Comparison of ENCODE assay signal across 8 mouse cellular contexts in the genomic region with DNA sequence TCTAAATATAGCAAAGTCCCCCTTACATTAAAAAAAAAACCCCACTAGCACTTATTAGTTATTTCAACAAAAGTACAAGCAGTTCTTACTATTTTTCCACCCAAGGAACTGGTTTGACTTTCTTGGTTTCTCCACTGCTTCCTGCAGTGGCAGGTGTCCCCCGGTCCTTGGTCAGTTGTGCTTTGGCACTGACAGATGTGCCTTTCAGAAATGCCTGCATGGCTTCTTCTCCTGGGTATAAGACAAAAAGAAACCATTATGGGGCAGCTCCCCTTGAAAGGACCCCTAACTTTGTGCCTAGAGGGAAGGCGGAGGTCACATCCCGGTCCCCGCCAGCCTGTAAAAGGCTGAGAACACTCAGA. TPM values are rescaled to one million over a fixed set of nuclear protein-coding genes. Genes with fewer than 3 reads are reported as not detected.
DNase-seq lines count a peak whose midpoint lies in the region; ATAC-seq and TF ChIP-seq lines count a peak whose summit lies in the region.

No protein-coding gene starts in this region.

- no peaks in the 10 kb centered on the region for H3K9me3 ChIP-seq in lung, postnatal 0 days (ENCODE audit: low read length)
- no peaks in the 10 kb centered on the region for H3K9me3 ChIP-seq in limb, embryonic 12.5 days

- intact Hi-C loops in gastrocnemius, postnatal 14 days (cut with DNase I; ENCODE audit: low total_unique reads) = no loop called here

- no peaks in the 10 kb centered on the region for H3K36me3 ChIP-seq in lung, postnatal 0 days (ENCODE audit: insufficient read depth, low read length)
- H3K36me3 ChIP-seq in limb, embryonic 12.5 days = peaks cover 22% of the 10 kb centered on the region

- H3K9ac ChIP-seq in lung, postnatal 0 days (replicated peaks; ENCODE audit: low read depth) = peak overlapping the region; percentile 79
- H3K9ac ChIP-seq in limb, embryonic 12.5 days (replicated peaks) = peak overlapping the region; percentile 86

- H3K27me3 ChIP-seq in lung, postnatal 0 days (replicated peaks; ENCODE audit: insufficient read depth, low read length) = no peaks in the 10 kb centered on the region
- no peaks in the 10 kb centered on the region for H3K27me3 ChIP-seq in limb, embryonic 12.5 days

- no peak for TF ChIP-seq POLR2A in olfactory bulb, adult 2 months (IDR thresholded peaks at IDR 0.05; ENCODE audit: insufficient read depth, low read depth, low read length)

- H3K27ac ChIP-seq in lung, postnatal 0 days (ENCODE audit: low read length) = peak overlapping the region; percentile 99; the same call in 1 of the 2 replicates
- H3K27ac ChIP-seq in limb, embryonic 12.5 days = peak overlapping the region; percentile 98
- H3K27ac ChIP-seq in olfactory bulb, adult 2 months (ENCODE audit: insufficient read depth, low read depth, low read length) = no peak overlapping the region

- peak overlapping the region; percentile 68 for H3K4me2 ChIP-seq in lung, postnatal 0 days (replicated peaks; ENCODE audit: low read depth, low read length)
- peak overlapping the region; percentile 62 for H3K4me2 ChIP-seq in limb, embryonic 12.5 days

- under 1% methylated on average over 4 of the region's 4 CpGs for WGBS in lung, postnatal 0 days
- 0% methylated on average over 4 of the region's 4 CpGs for WGBS in limb, embryonic 12.5 days
- 0% methylated on average over 4 of the region's 4 CpGs for whole genome bisulfite sequencing in olfactory bulb, adult 2 months

- ATAC-seq in lung, postnatal 0 days = no peak
- ATAC-seq in erythroid progenitor cell, adult 5-6 weeks (replicated peaks; ENCODE audit: low FRiP score, poor library complexity, severe bottlenecking) = peak; percentile 32
- 0 out of 2 replicates have a peak, but pooled peaks have one; percentile 5 for ATAC-seq in limb, embryonic 12.5 days (ENCODE audit: insufficient number of reproducible peaks, insufficient read depth, low FRiP score, low TSS enrichment, low read depth)

- TF ChIP-seq CTCF in lung, postnatal 0 days (IDR thresholded peaks at IDR 0.05) = no peak
- TF ChIP-seq CTCF in olfactory bulb, adult 2 months (IDR thresholded peaks at IDR 0.05; ENCODE audit: insufficient read depth, low read depth, low read length) = no peak

- no peak for DNase-seq in lung, postnatal 0 days (ENCODE audit: low spot score)
- no peak for DNase-seq in lung, postnatal 4 days
- DNase-seq in retina, embryonic 14.5 days (ENCODE audit: low spot score) = no peak
- no peak for DNase-seq in thymus, adult 18-20 months
- no peak for DNase-seq in gastrocnemius, postnatal 14 days

- no peak; the same call in 1 of the 2 replicates for TF ChIP-seq EP300 in lung, postnatal 0 days (IDR thresholded peaks at IDR 0.05)

- peak overlapping the region; percentile 70 for H3K4me3 ChIP-seq in lung, postnatal 0 days (ENCODE audit: low read depth, low read length)
- peak overlapping the region; percentile 70 for H3K4me3 ChIP-seq in limb, embryonic 12.5 days (replicated peaks)
- peak overlapping the region; percentile 77 for H3K4me3 ChIP-seq in olfactory bulb, adult 2 months (ENCODE audit: insufficient read depth, low read depth, low read length)

- no peaks in the 10 kb centered on the region; the same call in 1 of the 2 replicates for H3K4me1 ChIP-seq in lung, postnatal 0 days (ENCODE audit: insufficient read depth, low read depth, low read length)
- H3K4me1 ChIP-seq in limb, embryonic 12.5 days (replicated peaks) = peaks cover 12% of the 10 kb centered on the region
- peaks cover 2% of the 10 kb centered on the region; the same call in 1 of the 2 replicates for H3K4me1 ChIP-seq in olfactory bulb, adult 2 months (ENCODE audit: control insufficient read depth, insufficient read depth, low read length)

RNA-seq across cellular contexts. Expression of gene Rfc4, which starts 0.2 kb away (rescaled TPM):
- polyA plus RNA-seq in lung, postnatal 0 days (2015; fragmentation: Nextera tagmentation; extraction: Ambion mirVana) = 19.0 and 21.4 TPM in 2 replicates
- total RNA-seq in erythroid progenitor cell, adult 5-6 weeks (2015; ENCODE audit: low replicate concordance) = 98.4 and 133 TPM in 2 replicates
- 32.8 and 50.6 TPM in 2 replicates for total RNA-seq in erythroid progenitor cell, adult 5-6 weeks (2017; ENCODE audit: low replicate concordance)
- polyA plus RNA-seq in limb, embryonic 12.5 days (2016; fragmentation: Nextera tagmentation; extraction: Ambion mirVana) = 175 and 179 TPM in 2 replicates
- not detected in 2 replicates for polyA plus RNA-seq in olfactory bulb, adult 2 months (2012; ENCODE audit: insufficient read depth, insufficient read length, low replicate concordance, missing spikeins)
- total RNA-seq in gastrocnemius, postnatal 14 days (2021) = 1 to 10 TPM; 6.1 to 6.5 TPM

RNA-seq across cellular contexts. Expression of gene Adipoq, which starts 19.0 kb away (rescaled TPM):
- polyA plus RNA-seq in lung, postnatal 0 days (2015; fragmentation: Nextera tagmentation; extraction: Ambion mirVana) = not detected in 2 replicates
- total RNA-seq in erythroid progenitor cell, adult 5-6 weeks (2015; ENCODE audit: low replicate concordance) = 12.2 TPM in 1 of 2 replicates, not detected in the other
- 0.51 TPM in 1 of 2 replicates, not detected in the other for total RNA-seq in erythroid progenitor cell, adult 5-6 weeks (2017; ENCODE audit: low replicate concordance)
- polyA plus RNA-seq in limb, embryonic 12.5 days (2016; fragmentation: Nextera tagmentation; extraction: Ambion mirVana) = not detected in 2 replicates
- not detected in 2 replicates for polyA plus RNA-seq in olfactory bulb, adult 2 months (2012; ENCODE audit: insufficient read depth, insufficient read length, low replicate concordance, missing spikeins)
- 1 to 10 TPM in 1 of 2 experiments, under 1 TPM in 1; 0.93 to 3.9 TPM for total RNA-seq in gastrocnemius, postnatal 14 days (2021)

RNA-seq across cellular contexts. Expression of gene Eif4a2, which starts 20.0 kb away (rescaled TPM):
- 144 and 177 TPM in 2 replicates for polyA plus RNA-seq in lung, postnatal 0 days (2015; fragmentation: Nextera tagmentation; extraction: Ambion mirVana)
- total RNA-seq in erythroid progenitor cell, adult 5-6 weeks (2015; ENCODE audit: low replicate concordance) = 140 and 151 TPM in 2 replicates
- total RNA-seq in erythroid progenitor cell, adult 5-6 weeks (2017; ENCODE audit: low replicate concordance) = 189 and 232 TPM in 2 replicates
- 237 and 250 TPM in 2 replicates for polyA plus RNA-seq in limb, embryonic 12.5 days (2016; fragmentation: Nextera tagmentation; extraction: Ambion mirVana)
- 425 and 693 TPM in 2 replicates for polyA plus RNA-seq in olfactory bulb, adult 2 months (2012; ENCODE audit: insufficient read depth, insufficient read length, low replicate concordance, missing spikeins)
- total RNA-seq in gastrocnemius, postnatal 14 days (2021) = 100 to 1,000 TPM; 294 to 336 TPM

Comparison
In these comparisons a context has a peak if more than half of its experiments do, and no peak if none do; other contexts are left out.
1. RNA of gene Rfc4, which starts 0.2 kb away (polyA plus RNA-seq): 175 to 179 TPM in limb, embryonic 12.5 days and 19.0 to 21.4 TPM in lung, postnatal 0 days; not detected in olfactory bulb, adult 2 months; every median in the first group is over 10 times any median in the second.
2. Peak in every context shown above with its lines, with median percentiles within 50 percentile points of each other: H3K4me3 ChIP-seq.